Mouse (Mus musculus) MEL-GATA-1-ER (cell line): ENCODE measurements around the gene Odf2.

Experiments used
- DNase-seq: peaks from one replicate; pipeline ENCODE4 v3.0.0-alpha.2; 2012; ENCODE audit warnings: low read depth; ENCODE audit errors: extremely low read depth

Gene Odf2

DNA sequence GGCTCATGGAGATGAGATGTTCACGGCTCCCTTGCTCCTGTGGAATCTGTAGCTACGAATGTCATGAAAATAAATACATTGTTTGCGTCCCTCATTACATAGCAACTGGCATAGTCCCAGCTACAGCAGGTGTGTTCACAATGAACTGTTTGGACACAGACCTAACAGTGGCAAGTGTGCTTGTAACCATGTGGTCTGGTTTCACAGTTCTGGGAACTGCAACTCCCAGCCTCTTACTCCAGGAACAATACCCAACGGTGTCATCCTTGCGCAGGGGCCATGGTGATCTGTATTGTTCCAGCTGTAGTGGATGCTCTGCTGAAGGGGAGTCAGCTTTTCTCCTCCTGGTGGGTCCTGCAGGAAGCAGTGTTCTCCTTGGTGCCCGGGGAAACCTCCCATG lies 42.2 kb downstream of the Odf2 start:
- DNase-seq: no peak

- peak; percentile 77 for DNase-seq
Observed at GRCm38 (mm10) chr2:29934906-29935599, 46.0 kb downstream of the Odf2 start, which contains the start of gene Gle1. Gene Gle1, plus strand, starts transcription at chr2:29935426.

DNA sequence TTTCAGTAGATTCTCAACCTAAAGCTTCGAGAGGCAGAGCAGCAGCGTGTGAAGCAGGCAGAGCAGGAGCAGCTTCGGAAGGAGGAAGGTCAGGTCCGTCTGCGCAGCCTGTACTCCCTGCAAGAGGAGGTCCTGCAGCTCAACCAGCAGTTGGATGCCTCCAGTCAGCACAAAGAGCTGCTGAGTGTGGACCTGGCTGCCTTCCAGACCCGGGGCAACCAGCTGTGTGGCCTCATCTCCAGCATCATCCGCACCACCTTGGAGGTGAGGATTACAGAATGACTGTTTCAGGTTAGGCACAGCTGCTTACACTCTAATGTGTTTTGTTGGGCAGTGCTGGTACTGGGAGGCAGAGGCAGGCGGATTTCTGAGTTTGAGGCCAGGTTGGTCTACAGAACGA lies 51.1 kb downstream of the Odf2 start:
- no peak for DNase-seq

DNA sequence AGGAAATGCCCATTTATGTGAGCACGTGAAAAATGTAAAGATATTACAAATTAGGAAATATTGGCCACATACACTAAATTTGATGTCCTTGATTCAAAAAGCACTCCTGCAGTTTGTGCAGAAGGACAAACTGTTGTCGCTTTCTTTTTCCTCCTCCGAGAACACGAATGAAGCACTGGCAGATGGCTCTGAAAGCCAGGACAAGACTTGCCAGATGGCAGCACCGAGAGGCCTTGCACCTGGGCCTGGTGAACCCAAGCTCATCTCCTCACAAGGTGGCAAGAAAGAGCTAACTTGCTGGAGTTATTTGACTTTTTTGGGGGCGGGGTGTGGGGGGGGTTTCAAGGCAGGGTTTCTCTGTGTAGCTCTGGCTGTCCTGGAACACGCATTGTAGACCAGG lies 51.8 kb downstream of the Odf2 start:
- DNase-seq: no peak

DNA sequence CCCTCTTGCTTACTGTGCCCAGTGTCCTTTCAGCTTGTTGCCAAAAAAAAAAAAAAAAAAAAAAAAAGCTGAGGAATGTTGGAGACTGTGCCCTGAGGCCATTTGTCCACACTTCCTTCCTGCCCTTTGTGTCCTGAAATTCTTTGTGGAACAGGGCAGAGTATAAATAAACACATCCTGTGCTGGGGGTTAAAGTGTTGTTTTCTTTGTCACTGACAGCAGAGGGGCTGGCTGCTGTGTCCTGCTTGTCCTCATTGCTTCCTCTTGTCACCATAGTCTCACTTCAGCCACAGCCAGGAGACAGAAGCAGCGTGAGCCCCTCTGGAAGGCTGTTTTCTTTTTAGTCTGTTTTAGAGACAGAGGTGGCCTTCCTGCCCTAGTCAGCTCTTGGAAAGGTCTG lies 55.7 kb downstream of the Odf2 start:
- DNase-seq: no peak

- DNase-seq: no peak
Observed at GRCm38 (mm10) chr2:29948896-29949295, 59.9 kb downstream of the Odf2 start.

- DNase-seq: no peak
Observed at GRCm38 (mm10) chr2:29961246-29961645, 72.2 kb downstream of the Odf2 start.

GRCm38 (mm10) chr2:29964354-29965249 lies 75.6 kb downstream of the Odf2 start:
- DNase-seq: no peak

- DNase-seq: peak; percentile 71
Observed at GRCm38 (mm10) chr2:29965250-29965843, 76.3 kb downstream of the Odf2 start, which contains the start of gene Sptan1. Gene Sptan1, plus strand, starts transcription at chr2:29965560.

DNA sequence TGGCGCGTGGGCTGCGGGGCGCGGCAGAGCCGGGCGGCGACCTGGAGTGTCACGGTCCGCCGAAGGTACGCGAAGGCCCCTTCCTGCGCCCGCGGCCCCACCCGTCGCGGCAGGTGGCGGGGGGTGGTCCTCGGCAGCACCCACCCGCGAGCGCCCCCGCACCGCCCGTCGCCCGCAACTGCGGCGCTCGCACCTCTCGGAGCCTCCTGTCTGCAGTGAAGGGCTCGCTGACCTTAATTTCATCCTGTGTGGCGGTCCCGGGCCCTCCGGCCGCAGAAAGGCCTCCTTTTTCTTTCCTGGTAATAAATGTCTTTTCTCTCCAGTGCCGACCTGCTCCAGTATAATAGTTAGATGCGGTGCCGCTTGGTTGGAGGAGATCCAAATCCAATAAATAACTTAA lies 76.9 kb downstream of the Odf2 start:
- DNase-seq: no peak

GRCm38 (mm10) chr2:29966826-29967225 lies 77.8 kb downstream of the Odf2 start:
- DNase-seq: no peak

DNA sequence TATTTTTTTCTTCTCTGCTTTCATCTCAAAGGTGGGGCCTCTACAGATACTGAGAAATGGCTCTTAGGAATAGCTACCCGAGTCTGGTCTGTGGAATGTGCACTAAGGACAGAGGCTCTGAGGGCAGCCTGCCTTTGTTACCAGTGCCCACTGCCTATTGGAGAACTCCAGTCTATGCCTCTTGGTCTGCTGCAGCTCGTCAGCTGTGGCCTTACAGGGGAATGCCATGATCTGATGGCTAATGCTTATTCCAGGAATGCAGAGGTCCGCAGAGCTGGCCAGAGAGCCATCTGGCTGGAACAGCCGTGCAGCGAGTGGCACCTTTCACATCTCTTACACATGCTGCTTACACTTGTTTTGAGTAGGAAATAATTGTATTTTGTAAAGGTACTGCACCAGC lies 78.7 kb downstream of the Odf2 start:
- DNase-seq: no peak

GRCm38 (mm10) chr2:29968638-29969037 lies 79.6 kb downstream of the Odf2 start:
- no peak for DNase-seq

- peak; percentile 89 for DNase-seq
Observed at GRCm38 (mm10) chr2:29971838-29972635, 83.0 kb downstream of the Odf2 start.

DNA sequence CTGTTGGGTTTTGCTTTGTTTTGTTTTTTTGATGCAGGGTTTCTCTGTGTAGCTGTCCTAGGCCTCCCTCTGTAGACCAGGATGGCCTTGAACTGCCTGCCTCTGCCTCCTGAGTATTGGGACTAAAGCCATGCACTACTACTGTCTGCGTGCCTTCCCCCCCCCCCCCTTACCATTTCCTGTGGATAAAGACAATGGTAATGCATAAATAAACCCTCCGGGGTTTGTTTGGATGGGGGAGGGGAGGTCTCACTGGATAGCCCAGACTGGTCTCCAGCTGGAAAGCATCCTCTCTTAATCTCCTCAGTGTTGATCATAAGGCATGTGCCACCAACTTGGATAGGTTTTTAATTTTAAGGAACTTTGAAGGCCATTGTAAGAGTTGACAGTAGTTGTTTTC lies 84.5 kb downstream of the Odf2 start:
- DNase-seq: no peak

DNA sequence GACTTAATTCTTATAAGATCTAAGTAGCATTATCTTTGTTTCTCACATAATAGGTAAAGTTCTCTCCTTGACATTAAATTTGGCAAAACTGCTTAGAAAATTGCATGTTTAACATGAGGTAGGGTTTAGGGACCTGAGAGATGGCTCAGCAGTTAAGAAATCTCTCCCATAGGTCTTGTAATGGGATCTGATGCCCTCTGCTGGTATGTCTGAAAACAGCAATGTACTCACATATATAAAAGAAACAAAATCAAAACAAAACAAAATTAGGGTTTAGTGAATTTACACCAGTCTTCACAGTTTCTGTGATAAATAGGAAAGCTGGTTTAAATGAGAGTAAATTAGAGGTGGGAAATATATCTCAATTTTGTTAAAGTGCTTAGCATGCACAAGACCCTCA lies 88.3 kb downstream of the Odf2 start:
- peak; percentile 26 for DNase-seq

DNA sequence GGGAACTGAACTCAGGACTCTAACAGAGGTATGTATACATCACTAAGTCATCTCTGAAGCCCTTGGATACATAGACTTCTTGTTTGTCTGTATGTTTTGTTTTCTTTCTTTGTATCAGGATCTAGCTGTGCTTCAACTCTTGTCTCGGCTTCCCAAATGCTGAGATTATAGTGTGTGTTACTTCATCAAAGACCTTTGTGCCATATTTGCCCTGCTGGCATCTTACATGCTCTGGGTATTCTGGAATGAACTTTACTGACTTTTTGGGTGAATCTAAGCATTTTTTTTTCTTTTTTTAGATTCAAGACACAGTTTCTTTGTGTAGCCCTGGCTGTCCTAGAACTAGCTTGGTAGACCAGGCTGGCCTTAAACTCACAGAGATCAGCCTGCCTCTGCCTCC lies 91.6 kb downstream of the Odf2 start:
- DNase-seq: no peak
